Mouse (Mus musculus): Measurements from ENCODE around the gene Sh2b2. TPM values are rescaled to one million over a fixed set of nuclear protein-coding genes. Genes with fewer than 3 reads are reported as not detected.

The Sh2b2 gene
- polyA plus RNA-seq, 1 experiment: 2.2 TPM

- DNase-seq (ENCODE audit: low spot score): no peak
Observed at GRCm38 (mm10) chr5:136182049-136182448, 64.3 kb downstream of the Sh2b2 start.

GRCm38 (mm10) chr5:136181197-136181596 lies 65.2 kb downstream of the Sh2b2 start:
- no peak for DNase-seq (ENCODE audit: low spot score)

- DNase-seq (ENCODE audit: low spot score): no peak
Observed at GRCm38 (mm10) chr5:136179594-136179993, 66.8 kb downstream of the Sh2b2 start.

GRCm38 (mm10) chr5:136173606-136174463 lies 72.5 kb downstream of the Sh2b2 start:
- peak; percentile 32 for DNase-seq (ENCODE audit: low spot score)

GRCm38 (mm10) chr5:136172939-136173338 lies 73.4 kb downstream of the Sh2b2 start:
- DNase-seq (ENCODE audit: low spot score): no peak

- no peak for DNase-seq (ENCODE audit: low spot score)
Observed at GRCm38 (mm10) chr5:136171363-136172341, 74.7 kb downstream of the Sh2b2 start.

- DNase-seq (ENCODE audit: low spot score): peak; percentile 68
Observed at GRCm38 (mm10) chr5:136170512-136171362, 75.6 kb downstream of the Sh2b2 start, which contains the start of gene Orai2. Orai2 (minus strand) TSS chr5:136170713.

GRCm38 (mm10) chr5:136169626-136170511 lies 76.5 kb downstream of the Sh2b2 start:
- no peak for DNase-seq (ENCODE audit: low spot score)

Other genes starting within 250 kb of the Sh2b2 start
- gene Upk3b, start 208.1 kb downstream of the Sh2b2 start, polyA plus RNA-seq (2012; rRNA removed): 113 and 152 TPM in 2 replicates
- 4.5 and 6.1 TPM in 2 replicates for gene Upk3bl, start 192.1 kb downstream of the Sh2b2 start, polyA plus RNA-seq (2012; rRNA removed)
- 10.6 and 16.6 TPM in 2 replicates for gene Rasa4, start 162.6 kb downstream of the Sh2b2 start, polyA plus RNA-seq (2012; rRNA removed)
- gene Polr2j, start 129.9 kb downstream of the Sh2b2 start, polyA plus RNA-seq (2012; rRNA removed): 104 and 141 TPM in 2 replicates
- gene Lrwd1, start 110.5 kb downstream of the Sh2b2 start, polyA plus RNA-seq (2012; rRNA removed): 20.5 and 22.6 TPM in 2 replicates
- 11.2 and 11.3 TPM in 2 replicates for gene Alkbh4, start 110.4 kb downstream of the Sh2b2 start, polyA plus RNA-seq (2012; rRNA removed)
- 9.8 and 10.8 TPM in 2 replicates for gene Orai2, start 75.8 kb downstream of the Sh2b2 start, polyA plus RNA-seq (2012; rRNA removed)
- 20.8 and 23.3 TPM in 2 replicates for gene Prkrip1, start 47.6 kb downstream of the Sh2b2 start, polyA plus RNA-seq (2012; rRNA removed)

All from urinary bladder, adult 2 months (tissue).